9 mouse cellular contexts compared by ENCODE assay signal in genomic region chr16:58299495-58299894, GRCm38 (mm10).
DNase-seq lines count a peak whose midpoint lies in the region; ATAC-seq and TF ChIP-seq lines count a peak whose summit lies in the region.
"Had no signal": no experiment of that assay in that cellular context is flagged by ENCODE, and none has a peak within 500 bp of the region (broad histone marks: within the 10 kb centered on the region; RNA-seq: fewer than 3 reads in every experiment).

No protein-coding gene starts in this region.

- 20% methylated on average over 4 of the region's 4 CpGs for WGBS in heart, embryonic 11.5 days (ENCODE audit: insufficient replicate concordance)
- 18% methylated on average over 4 of the region's 4 CpGs for WGBS in kidney, postnatal 0 days
- 12% methylated on average over 4 of the region's 4 CpGs for WGBS in limb, embryonic 15.5 days

- H3K9ac ChIP-seq in ES-Bruce4 (ENCODE audit: low read depth, poor library complexity, severe bottlenecking): no peak overlapping the region
- H3K9ac ChIP-seq in heart, embryonic 11.5 days (ENCODE audit: low read depth, low read length): no peak overlapping the region
- H3K9ac ChIP-seq in kidney, postnatal 0 days (ENCODE audit: low read depth, low read length): no peak overlapping the region
- no peak overlapping the region for H3K9ac ChIP-seq in limb, embryonic 15.5 days
- H3K9ac ChIP-seq: heart, embryonic 13.5 days had no signal

- H3K4me1 ChIP-seq in ES-Bruce4 (ENCODE audit: control insufficient read depth, insufficient read depth, low read length): no peaks in the 10 kb centered on the region
- peaks cover 3% of the 10 kb centered on the region for H3K4me1 ChIP-seq in heart, embryonic 11.5 days (ENCODE audit: control insufficient read depth, insufficient read depth, low read length)
- no peaks in the 10 kb centered on the region for H3K4me1 ChIP-seq in kidney, postnatal 0 days (replicated peaks; ENCODE audit: insufficient read depth, low read length)
- no peaks in the 10 kb centered on the region for H3K4me1 ChIP-seq in limb, embryonic 15.5 days

- H3K27me3 ChIP-seq in ES-Bruce4 (ENCODE audit: control insufficient read depth, insufficient read depth, low read length, poor library complexity, severe bottlenecking): no peaks in the 10 kb centered on the region
- no peaks in the 10 kb centered on the region for H3K27me3 ChIP-seq in heart, embryonic 11.5 days (ENCODE audit: control insufficient read depth, insufficient read depth, low read length)
- no peaks in the 10 kb centered on the region for H3K27me3 ChIP-seq in kidney, postnatal 0 days (ENCODE audit: insufficient read depth, low read length)
- H3K27me3 ChIP-seq in limb, embryonic 15.5 days: no peaks in the 10 kb centered on the region; the same call in 1 of the 2 replicates
- H3K27me3 ChIP-seq: heart, embryonic 13.5 days had no signal

- peak; percentile 78 for DNase-seq in brain, adult 2 months (ENCODE audit: low read depth, low spot score)
- DNase-seq in kidney, postnatal 0 days (ENCODE audit: low spot score): peak; percentile 92
- DNase-seq in neural tube, embryonic 10.5 days (ENCODE audit: extremely low spot score, low spot score): peak; percentile 48
- DNase-seq in thymus, postnatal 25 days: peak; percentile 8

- H3K4me3 ChIP-seq in ES-Bruce4 (ENCODE audit: low read depth, low read length): no peak overlapping the region
- no peak overlapping the region for H3K4me3 ChIP-seq in heart, embryonic 11.5 days (ENCODE audit: low read depth, low read length)
- no peak overlapping the region for H3K4me3 ChIP-seq in kidney, postnatal 0 days (replicated peaks; ENCODE audit: low read depth, low read length)
- no peak overlapping the region for H3K4me3 ChIP-seq in limb, embryonic 15.5 days
- H3K4me3 ChIP-seq: heart, embryonic 13.5 days had no signal

- H3K9me3 ChIP-seq in ES-Bruce4 (replicated peaks; ENCODE audit: control insufficient read depth, insufficient read depth, low read length, poor library complexity, severe bottlenecking): no peaks in the 10 kb centered on the region
- H3K9me3 ChIP-seq in heart, embryonic 11.5 days (replicated peaks; ENCODE audit: control insufficient read depth, low read length): no peaks in the 10 kb centered on the region
- no peaks in the 10 kb centered on the region for H3K9me3 ChIP-seq in kidney, postnatal 0 days (replicated peaks; ENCODE audit: low read length)
- no peaks in the 10 kb centered on the region for H3K9me3 ChIP-seq in limb, embryonic 15.5 days
- H3K9me3 ChIP-seq: heart, embryonic 13.5 days had no signal

- ATAC-seq in erythroblast, adult 5-6 weeks (replicated peaks; ENCODE audit: low FRiP score, poor library complexity, severe bottlenecking): peak; percentile 30; the same call in 1 of the 2 replicates
- peak; percentile 68 for ATAC-seq in heart, embryonic 11.5 days (replicated peaks; ENCODE audit: insufficient number of reproducible peaks, low FRiP score, low TSS enrichment)
- ATAC-seq in kidney, postnatal 0 days (replicated peaks; ENCODE audit: low FRiP score, low read depth): peak; percentile 86
- ATAC-seq in limb, embryonic 15.5 days (ENCODE audit: insufficient number of reproducible peaks, low FRiP score, low TSS enrichment, low read depth): 0 out of 2 replicates have a peak, but pooled peaks have one; percentile 35

- no peaks in the 10 kb centered on the region for H3K36me3 ChIP-seq in ES-Bruce4 (ENCODE audit: control insufficient read depth, insufficient read depth, low read length, poor library complexity, severe bottlenecking)
- H3K36me3 ChIP-seq in heart, embryonic 11.5 days (ENCODE audit: control insufficient read depth, insufficient read depth, low read length): no peaks in the 10 kb centered on the region
- no peaks in the 10 kb centered on the region for H3K36me3 ChIP-seq in kidney, postnatal 0 days (ENCODE audit: insufficient read depth, low read length)
- no peaks in the 10 kb centered on the region for H3K36me3 ChIP-seq in limb, embryonic 15.5 days
- H3K36me3 ChIP-seq: heart, embryonic 13.5 days had no signal

- no peak overlapping the region for H3K27ac ChIP-seq in ES-Bruce4 (ENCODE audit: insufficient read depth, low read length)
- H3K27ac ChIP-seq in heart, embryonic 11.5 days (ENCODE audit: low read depth, low read length): no peak overlapping the region
- no peak overlapping the region for H3K27ac ChIP-seq in kidney, postnatal 0 days
- H3K27ac ChIP-seq in limb, embryonic 15.5 days: no peak overlapping the region
- H3K27ac ChIP-seq: heart, embryonic 13.5 days had no signal

- TF ChIP-seq EP300 in ES-Bruce4 (IDR thresholded peaks at IDR 0.05; ENCODE audit: insufficient read depth, low read depth, low read length): no peak

- peak; percentile 23 for TF ChIP-seq CTCF in ES-Bruce4 (IDR thresholded peaks at IDR 0.05; ENCODE audit: low read depth, low read length)
- TF ChIP-seq CTCF in kidney, postnatal 0 days (IDR thresholded peaks at IDR 0.05; ENCODE audit: low read depth): peak; percentile 93

- H3K4me2 ChIP-seq in heart, embryonic 11.5 days: no peak overlapping the region
- H3K4me2 ChIP-seq in kidney, postnatal 0 days (ENCODE audit: low read length): no peak overlapping the region
- H3K4me2 ChIP-seq in limb, embryonic 15.5 days: no peak overlapping the region
- H3K4me2 ChIP-seq: heart, embryonic 13.5 days had no signal

- no peak for TF ChIP-seq POLR2A in ES-Bruce4 (IDR thresholded peaks at IDR 0.05; ENCODE audit: insufficient read depth, low read length)

Comparison
In these comparisons a context has a peak if more than half of its experiments do, and no peak if none do; other contexts are left out.
1. DNase-seq: peak in every context shown above with its lines; median percentile 92 in kidney, postnatal 0 days; 78 in brain, adult 2 months; 48 in neural tube, embryonic 10.5 days; 8 in thymus, postnatal 25 days.
2. ATAC-seq: peak in every context shown above with its lines; median percentile 86 in kidney, postnatal 0 days; 68 in heart, embryonic 11.5 days; 35 in limb, embryonic 15.5 days; 30 in erythroblast, adult 5-6 weeks.